Mouse (Mus musculus) testis, postnatal 10 days (tissue): ENCODE results near the gene Nisch.

Experiments used
- DNase-seq: peaks from one replicate; pipeline ENCODE4 v3.0.0; 2021; ENCODE audit warnings: low spot score

Gene Nisch

DNA sequence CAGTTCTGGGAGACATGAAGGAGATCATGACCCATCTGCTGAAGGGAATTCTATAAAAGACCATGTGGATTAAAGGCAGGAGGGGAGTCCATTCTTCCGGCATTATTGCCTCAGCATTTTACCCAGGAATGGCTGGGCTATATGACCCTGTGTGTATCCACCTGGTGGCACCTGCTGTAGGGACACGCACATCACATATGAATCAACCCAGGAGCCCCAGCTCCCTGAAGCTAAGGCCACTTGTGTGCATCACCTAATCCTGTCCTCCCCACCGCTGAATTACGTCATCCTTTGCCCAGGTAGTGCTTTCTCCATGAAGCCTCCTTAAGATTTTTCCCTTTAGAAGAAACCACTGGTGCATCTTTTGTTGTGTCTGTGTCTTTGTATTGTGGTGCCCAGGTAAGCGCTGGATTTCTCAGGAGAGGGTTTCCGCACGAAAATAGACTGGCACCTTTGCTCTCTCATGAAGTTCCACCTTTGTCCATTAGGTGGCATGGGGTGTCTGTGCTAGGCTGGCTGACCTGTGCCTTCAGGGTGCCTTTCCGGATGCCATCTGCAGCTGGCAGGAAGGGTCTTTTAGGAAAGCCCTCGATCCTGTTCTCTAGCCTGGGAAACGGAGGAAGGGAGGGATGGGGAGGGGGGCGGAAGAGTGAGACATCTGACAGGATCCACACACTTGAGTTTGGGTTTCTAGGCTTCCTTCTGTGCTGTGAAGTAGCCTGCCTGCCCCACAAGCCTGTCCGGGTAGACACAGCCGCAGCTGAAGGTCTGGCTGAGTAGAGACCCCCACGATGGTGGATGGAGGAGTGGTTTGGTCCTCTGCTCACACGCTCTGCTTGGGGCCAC is 1.4 kb downstream of the Nisch start:
- DNase-seq, result peak; percentile 74

DNA sequence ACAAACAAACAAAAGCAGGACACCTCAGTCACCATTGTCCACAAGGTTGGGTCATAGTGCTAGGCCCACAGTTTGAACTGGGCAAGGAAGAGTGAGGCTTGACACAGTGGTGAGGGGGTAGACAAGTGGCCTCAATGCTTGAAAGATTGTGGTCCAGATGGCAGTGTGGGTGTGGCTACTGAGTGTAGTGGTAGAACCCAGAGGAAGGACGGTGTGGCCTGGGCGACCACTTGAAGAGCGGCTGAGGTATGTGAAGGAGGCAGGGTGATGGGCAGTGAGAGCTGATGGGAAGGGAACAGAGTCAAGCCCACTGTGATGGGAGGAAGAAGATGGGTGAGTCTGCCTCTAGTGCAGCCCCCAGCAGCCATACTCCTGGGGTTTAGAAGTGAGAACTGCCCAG is 2.1 kb downstream of the Nisch start:
- no peak for DNase-seq

DNA sequence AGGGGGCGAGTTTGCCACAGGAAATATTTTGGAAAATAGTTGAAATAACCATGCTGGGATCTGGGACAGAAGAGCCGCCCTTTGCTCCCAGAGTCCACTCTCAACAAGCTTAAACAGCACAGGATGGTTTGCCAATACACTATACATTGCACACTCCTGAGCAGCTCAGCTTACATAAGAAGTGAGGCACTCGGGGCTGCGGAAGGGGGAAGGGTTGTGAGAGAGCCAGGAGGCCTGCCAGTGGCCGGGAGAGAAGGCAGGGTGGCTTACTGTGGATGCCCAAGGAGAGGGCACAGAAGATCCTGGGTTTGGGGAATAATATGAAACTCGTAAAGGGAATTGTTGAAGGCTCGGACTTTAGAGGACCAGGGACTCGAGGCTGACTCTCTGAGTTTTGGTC is 2.9 kb downstream of the Nisch start:
- DNase-seq, result no peak

DNA sequence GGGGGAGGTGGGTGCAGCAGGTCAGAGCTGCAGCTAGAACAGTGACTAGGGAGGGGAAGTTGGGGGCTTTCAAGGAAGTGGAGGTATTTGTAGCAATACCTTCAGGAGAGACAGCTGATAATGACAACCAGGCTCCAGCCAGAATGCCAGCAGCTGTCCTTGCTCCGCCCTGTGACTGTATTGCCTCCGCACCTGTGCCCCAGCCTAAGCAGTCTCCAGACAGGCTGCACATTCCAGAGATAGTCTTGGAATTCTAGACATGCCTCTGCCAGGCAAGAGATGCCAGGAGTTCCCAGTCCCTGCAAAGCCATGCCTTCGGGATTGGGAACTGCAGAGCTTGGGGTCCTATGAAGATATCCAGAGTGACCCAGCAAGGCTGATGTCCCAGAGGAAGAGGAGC is 4.2 kb downstream of the Nisch start:
- DNase-seq, result no peak

DNA sequence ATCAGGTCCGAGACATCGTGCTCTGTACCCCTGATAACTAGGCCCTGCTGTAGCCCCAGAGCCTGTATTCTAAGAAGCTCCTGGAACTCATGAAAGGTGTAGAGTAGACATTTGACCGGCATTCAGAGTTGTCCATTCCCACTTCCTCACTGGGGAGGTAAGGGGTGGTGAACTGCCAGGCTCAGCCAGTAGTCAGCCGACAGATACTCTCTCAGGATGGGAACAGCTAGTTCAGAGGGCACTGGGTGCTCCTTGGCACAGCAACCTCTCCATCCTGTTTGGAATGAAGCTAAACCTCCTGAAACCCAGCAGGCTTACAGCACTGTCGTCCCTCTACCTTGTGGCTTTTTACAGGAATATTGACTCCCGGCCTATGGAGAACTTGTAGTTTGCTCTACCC is 4.9 kb downstream of the Nisch start:
- no peak for DNase-seq

DNA sequence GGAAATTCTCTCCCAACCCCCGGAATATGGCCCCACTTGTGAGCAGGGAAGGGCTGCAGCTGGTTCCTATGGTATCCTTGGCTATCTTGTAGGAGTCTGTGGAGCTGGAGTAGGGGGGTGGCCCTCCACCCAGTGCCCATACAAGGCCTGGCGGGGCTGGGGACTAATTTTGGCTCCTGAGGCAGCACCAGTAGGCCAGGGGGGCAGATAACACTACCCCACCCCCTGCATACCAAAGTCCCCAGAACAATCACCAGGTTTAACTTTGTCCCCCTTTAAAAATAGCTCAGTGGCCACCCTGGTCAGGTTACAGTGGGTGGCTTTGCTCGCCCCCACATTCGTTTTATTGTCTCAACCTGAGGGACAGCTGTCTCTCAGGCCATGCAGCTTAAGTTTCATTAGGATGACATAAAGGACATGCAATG is 7.6 kb downstream of the Nisch start:
- no peak for DNase-seq

DNA sequence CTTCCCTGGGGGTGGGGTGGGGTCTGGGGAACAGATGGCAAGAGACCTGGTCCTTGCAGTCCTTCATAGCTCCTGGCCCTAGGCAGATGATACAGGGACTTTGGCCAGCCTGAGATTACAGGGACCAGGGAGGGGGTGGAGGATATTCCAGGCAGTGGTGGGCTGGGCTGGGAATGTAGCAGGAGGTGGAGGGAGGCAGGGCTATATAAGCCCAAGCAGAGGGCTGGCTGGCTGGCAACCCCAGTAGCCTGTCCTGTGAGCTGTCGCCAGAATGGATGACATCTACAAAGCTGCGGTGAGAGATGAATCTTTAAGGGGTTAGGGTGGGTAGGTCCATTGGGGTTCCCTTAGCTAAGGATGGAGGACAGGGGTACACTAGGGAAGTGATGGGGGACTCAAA is 8.7 kb downstream of the Nisch start, which contains the start of gene Tnnc1:
TSS of gene Tnnc1 (plus strand) at position 229 of the 400 bp plus-strand sequence.
- DNase-seq, result no peak

DNA sequence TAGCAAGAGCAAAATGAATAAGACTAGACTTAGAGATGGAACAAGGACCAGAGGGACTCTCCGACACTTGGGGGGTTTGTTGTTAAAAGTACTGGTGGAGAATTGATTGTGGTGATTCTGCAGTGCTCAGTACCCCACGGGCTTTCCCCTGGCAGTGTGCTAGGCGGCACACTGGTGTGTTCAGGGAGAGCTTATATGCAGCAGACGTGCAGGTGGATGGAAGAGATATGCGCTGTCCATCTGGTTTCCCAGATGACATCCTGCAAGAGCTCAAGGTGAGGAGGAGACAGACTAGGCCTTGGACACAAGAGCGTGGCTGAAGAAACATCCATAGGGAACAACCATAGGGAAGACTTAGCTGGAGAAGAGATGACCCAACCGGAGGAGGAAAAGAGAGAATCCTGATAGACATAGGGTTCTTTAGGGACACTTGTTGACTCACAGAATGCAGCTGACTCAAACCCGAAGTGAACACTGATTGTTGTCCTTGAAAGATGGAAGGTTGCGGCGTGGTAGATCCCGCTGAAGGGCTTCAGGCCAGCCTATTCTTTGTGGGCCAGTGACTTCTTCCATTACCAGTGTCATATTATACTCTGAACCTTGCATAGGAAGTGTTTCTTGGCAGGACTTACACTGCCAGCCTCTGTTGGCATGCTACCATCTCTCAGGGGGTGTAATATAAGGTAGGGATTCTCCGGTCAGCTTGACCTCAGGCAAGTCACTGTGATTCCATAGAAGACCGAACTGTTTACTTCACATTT is 9.5 kb downstream of the Nisch start:
- no peak for DNase-seq

DNA sequence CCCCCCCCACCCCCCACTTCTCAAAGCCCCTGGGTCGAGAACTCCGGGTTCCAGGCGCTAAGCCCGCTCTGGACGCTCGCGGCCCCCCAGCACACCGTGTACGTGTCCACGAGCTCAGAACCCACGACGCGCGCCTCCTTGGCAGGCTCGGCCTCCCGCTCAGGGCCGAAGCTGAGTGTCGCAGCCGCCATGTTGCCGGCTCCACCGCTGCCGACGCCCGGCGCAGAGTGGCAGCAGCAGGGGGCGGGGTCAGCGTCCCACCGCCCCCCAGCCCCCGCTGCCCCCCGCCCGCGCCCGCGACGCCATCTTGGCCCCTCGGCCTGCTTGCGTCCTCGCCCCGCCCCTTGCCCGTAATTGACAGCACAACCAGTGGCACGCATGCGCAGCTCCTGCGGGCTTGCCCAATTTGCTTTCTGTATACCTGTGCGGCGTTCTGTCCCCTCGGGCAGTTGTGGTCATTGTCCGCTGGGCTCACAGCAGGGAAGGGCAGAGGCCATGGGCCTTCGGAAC is 10.2 kb downstream of the Nisch start:
- peak; percentile 99 for DNase-seq

DNA sequence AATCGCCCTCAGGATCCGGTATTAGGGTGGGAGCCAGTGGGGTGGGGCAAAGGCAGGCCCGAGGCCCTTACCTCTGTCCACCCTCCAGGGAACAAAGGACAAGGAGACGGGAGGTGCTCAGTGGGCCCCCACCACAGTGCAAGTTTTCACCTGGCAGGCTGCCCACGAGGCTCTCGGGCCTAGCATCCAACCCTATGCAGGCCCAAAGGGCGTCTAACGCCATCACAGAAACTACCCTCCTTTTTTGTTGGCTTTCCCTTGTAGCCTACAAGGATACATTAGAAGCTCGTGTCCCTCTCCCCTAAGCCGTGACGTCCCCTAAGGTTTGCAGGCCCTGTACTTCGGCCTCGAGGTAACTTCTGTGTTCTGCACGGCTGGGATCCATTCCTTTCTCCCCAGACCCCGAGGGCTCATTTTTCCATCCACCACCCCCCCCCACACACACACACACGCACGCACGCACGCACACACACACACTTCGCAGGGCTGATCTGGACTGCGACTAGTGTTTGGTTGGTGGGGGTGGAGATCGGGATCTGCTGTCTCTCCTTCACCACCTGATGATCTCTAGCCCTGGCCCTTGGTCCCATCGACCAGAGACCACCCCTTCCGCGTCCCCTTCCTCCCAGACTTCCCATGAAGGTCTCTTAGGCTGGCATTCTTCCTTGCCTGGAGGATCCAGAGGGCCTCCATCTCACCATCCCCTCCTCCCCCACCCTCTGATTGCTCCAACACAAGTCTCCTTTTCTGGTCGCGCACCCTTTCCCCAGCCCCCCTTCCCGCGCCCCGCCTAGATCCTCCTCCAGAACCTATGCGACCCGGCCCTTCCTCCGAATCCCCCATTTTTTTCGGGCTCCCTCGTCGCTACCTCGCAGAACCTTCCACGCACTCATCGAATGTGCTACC is 10.9 kb downstream of the Nisch start:
- DNase-seq, result peak; percentile 84

DNA sequence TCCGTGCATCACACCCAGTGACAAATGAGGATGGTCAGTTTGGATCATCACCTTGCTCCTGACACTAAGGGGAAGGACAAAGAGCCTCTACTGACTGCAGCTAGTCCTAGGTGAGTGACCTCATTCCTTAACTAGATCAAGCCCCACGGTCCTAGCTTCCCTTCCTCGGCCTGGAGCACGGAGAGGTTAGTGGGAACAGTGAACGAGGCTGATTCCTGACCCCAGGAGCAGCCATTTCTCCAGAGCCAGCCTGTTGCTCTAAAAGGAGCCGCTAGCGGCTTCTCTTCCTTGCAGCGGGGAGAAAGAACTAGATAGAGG is 11.5 kb downstream of the Nisch start:
- no peak for DNase-seq

DNA sequence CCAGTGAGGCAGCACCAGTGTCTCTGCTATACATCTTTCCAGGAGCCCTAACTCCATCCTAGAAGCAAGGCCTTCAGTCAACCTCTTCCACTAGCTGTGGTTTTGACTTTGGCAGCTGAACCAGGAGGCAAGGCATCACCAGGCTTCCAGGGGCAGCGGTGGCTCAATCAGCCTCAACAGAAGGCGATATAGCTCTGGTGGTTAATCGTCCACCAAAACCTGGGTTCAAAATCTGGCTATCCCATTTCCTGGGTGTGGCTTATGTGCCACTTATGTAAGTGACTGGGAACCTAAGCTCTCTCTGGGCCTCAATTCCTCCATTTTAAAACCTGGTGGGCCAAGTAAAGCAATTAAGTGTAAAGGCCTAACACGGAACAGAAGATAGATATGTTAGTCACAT is 11.9 kb downstream of the Nisch start:
- no peak for DNase-seq

DNA sequence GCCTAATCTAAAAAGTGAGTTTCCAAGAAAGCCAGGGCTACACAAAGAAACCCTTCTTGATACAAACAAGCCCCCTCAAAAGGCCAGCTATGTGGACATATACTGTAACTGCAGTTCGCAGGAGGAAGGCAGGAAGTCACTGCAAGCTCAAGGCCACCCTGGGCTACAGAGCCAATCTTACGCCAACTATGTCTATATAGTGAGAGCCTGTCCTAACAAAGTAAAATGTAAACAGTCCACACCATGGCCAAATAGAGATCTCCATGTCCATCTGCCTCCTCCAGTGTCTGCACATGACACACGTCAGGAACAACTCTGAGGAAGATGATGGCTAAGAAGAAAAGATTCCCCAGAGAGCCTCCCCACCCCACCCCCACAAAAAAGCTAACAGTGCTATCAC is 16.7 kb downstream of the Nisch start:
- DNase-seq, result no peak

DNA sequence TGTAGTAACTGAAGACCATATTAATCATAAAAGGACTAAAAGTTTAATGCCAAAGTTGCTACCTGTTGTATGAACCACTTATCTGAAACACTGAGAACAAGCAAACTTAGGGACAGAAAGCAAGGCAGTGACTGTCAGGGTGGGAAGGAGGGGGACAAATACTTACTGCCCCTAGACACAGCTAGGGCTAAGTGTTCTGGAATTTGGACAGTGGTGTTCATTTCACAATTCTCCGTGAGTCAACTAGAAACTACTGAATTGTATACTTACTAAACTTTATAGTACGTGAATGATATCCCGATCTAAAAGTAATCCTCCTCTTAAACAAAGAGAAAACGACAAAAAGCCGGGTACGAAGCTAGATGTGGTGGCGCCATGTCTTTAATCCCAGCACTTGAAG is 17.1 kb downstream of the Nisch start:
- no peak for DNase-seq

DNA sequence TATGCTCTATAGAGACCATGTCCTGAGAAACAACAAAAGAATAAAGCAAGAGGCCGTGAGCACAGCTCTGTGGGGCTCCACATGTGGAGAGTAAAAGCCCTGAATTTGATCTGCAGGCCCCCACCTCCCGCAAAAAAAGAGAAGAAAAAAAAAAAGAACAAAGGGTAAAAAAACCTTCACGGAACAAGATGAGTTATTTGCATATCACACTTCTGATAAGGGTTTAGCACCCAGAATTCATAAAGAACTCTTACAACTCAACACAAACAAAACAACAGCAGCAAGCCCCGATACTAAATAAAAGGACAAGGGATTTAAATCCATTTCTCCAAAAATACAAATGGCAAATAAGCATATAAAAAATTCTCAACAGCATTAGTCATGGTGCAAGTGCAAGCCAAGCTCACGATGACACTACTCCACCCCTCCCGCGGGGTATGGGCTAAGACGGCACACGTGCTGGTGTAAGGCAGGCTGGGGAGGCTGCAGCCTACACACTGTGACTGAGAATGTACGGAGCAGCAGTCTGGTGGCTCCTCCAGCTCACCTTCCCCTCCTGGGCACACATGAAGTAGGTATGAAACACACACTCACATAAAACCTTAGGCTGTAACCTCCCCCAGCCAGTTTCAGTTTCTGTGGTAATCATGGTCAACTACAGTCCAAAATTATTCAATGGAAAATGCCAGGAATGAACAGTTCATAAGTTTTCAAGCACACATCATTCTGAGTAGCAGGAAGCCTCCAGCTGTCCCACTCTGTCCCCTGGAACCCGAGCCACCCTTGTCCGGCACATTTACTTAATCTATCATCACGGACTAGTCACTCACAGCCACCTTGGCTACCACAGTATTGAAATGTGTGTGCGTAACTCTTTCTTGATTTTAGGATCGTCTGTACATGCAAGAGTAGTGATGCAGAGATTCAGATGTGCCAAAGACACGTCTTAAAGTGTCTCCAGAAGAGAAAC is 18.9 kb downstream of the Nisch start:
- no peak for DNase-seq

DNA sequence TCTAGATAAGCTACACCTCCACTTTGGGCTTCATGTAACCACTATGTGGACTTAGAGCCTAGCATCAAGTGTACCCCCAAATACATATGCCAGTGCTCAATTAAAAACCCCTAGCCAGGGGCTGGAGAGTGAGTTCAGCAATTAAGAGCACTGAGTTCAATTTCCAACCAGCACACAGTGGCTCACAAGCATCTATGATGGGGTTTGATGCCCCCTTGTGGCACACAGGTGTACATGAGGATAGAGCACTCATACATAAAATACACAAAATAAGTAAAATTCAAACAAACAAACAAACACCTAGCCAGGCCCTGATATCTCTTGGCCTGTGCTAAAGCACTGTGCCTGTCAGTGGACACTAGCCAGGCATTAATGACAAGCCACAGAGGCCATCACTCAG is 20.8 kb downstream of the Nisch start:
- DNase-seq, result no peak

DNA sequence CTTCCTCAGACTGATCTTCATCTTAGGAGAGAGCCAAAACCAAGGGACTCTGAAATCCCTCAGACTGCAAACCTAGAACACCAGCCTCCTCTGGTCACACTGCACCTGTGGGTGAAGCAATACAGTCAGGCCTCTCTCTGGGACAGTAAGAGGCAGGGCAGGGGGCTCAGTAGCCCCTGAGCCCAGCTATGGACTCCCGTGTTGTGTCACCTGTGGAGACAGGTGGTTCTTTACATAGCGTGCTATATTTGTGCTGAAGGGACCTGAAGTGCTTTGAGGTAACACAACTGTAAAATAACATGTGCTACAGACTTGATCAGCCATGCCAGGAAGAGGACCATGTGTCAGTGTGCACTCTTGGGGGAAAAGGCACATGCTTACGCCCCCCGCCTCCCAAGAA is 21.2 kb downstream of the Nisch start:
- DNase-seq, result no peak

DNA sequence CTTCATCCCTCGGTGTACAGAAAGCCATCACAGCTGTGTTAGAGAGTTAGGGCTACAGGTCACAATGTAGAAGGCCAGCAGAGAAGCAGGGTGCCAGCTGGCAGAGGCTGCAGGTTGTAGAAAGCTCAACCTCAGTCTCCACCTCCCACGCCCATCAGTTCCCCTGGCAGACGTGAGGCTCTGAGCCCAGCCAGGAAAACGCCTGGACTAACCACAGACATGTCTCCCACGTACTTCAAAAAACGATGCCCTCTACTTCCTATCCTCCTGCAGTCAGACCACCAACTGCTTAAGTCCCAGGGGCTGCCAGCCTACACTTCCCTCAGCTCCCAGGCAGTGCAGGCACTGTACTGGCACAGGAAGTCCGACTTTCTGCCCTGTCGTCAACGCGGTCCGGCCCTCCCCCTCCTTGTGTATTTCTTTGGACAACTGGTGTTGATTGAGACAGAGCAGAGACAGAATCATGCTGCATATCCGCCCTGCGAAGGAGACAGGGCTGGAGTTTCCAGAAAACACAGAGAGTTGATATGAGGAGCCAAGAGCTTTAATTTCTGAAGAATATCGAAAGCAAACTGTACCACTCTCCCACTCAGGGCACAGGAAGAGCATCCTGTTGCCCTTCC is 21.7 kb downstream of the Nisch start:
- peak; percentile 80 for DNase-seq

DNA sequence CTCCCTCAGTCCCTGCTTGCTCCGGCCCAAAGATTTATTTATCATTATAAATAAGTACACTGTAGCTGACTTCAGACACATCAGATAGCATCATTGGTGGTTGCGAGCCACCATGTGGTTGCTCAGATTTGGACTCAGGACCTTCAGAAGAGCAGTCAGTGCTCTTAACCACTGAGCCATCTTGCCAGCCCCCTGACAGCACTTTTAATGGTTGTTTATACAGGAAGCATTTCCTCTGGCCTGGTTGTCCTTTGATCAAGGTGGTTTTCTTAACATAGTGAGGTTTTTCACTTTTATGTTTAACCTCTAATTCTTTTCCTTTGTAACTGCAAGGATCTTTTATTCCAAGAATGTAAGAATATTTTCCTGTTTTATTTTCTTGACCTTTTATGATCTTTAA is 22.3 kb downstream of the Nisch start:
- DNase-seq, result no peak

DNA sequence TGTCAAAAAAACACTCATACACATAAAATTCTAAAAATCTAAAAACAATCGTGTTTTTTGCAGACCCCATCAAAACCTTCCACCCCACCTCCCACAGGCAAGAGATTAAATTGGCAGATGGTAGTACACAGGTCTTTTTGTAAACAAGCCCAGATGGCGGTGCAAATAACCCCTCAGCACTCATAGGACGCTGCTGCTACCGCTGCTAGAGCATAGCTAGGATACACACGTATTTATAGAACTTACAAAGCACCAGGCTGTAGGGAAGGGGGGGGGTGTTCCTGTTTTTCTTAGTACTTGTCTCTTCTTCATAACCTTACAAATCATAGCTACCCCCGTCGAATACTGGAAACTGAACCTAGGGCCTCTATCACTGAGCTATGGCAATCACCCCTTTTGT is 23.0 kb downstream of the Nisch start:
- DNase-seq, result no peak

DNA sequence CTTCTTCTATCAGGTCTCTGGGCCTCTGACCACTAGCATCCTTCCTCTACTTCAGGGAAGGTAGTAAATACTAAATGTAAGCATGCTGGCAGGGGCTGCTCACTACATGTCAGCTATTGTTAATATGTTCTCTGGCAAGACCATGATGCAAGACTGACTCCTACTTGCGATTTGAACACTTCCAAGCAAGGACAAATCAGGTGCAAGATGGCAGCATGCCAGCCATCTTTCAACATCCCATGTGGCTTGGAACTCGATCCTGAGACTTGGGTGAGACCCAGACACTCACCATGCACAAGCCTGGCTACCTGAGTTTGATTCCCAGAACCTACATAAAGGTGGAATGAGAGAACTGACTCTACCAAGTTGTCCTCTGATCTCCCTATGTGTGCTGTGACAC is 24.8 kb downstream of the Nisch start:
- no peak for DNase-seq
